Mouse (Mus musculus) heart, postnatal 0 days (tissue): ENCODE measurements around the gene Sox30.

Source experiments
- CTCF ChIP-seq: IDR thresholded peaks from 2 replicates; pipeline ENCODE4 v1.5.1; 2016; ENCODE audit warnings: antibody characterized with exemption, control low read depth, low read depth
- EP300 ChIP-seq: IDR thresholded peaks from 2 replicates; pipeline ENCODE4 v1.6.1; 2016; ENCODE audit warnings: antibody characterized with exemption, low read depth

- TF ChIP-seq EP300 (no peak), CTCF (no peak)
These were observed 74.2 kb downstream of the Sox30 start for GRCm38 (mm10) chr11:46054311-46054710.
